Mouse (Mus musculus): ENCODE measurements around the gene Pawr.

DNA sequence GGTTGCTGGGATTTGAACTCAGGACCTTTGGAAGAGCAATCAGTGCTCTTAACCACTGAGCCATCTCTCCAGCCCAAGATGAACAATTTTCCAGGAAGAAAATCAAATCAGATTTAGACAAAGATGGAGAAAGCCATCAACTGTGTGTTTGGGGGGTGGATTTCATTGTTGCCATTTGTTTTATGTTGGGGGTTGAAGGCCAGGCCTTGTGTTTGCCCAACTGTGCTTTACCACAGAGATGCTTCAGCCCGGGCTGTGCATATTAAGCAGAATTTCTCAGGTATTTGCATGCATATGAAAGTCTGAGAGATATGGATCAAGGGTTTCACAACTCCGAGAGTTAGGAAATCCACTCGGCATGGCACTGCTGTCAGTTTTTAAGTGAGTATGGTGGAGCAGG lies 20.5 kb upstream of the Pawr start:
- TF ChIP-seq POLR2A (IDR thresholded peaks at IDR 0.05; ENCODE audit: insufficient read depth, low read length), result no peak
- TF ChIP-seq CTCF (IDR thresholded peaks at IDR 0.05; ENCODE audit: low read depth, low read length), result no peak

All from ES-Bruce4 (cell line).